Mouse (Mus musculus) limb, embryonic 12.5 days (tissue): Measurements from ENCODE around the gene Zdhhc13. TPM values are rescaled to one million over a fixed set of nuclear protein-coding genes. Genes with fewer than 3 reads are reported as not detected.

ENCODE experiments used
- ATAC-seq: fragments of 200-750 bp; cut with Nextera tagmentation; 2 replicates; pipeline ENCODE4 v1.8.0; 2017; ENCODE audit warnings: low read depth, moderate TSS enrichment; ENCODE audit not compliant: insufficient number of reproducible peaks, insufficient read depth, low FRiP score, low TSS enrichment
- H3K27ac ChIP-seq: fragments of 300-500 bp; sonication (generic); 2 replicates; pipeline ENCODE4 v1.5.1; 2016; ENCODE audit warnings: mild to moderate bottlenecking, moderate library complexity
- H3K27me3 ChIP-seq: fragments of 300-500 bp; sonication (generic); 2 replicates; pipeline ENCODE4 v1.6.1; 2016; ENCODE audit warnings: mild to moderate bottlenecking, moderate library complexity
- H3K36me3 ChIP-seq: fragments of 300-500 bp; sonication (generic); 2 replicates; pipeline ENCODE4 v1.6.1; 2016; ENCODE audit warnings: mild to moderate bottlenecking, moderate library complexity
- H3K4me1 ChIP-seq: fragments of 300-500 bp; sonication (generic); replicated peaks from 2 replicates; pipeline ENCODE4 v1.6.1; 2016
- H3K4me2 ChIP-seq: fragments of 300-500 bp; sonication (generic); 2 replicates; pipeline ENCODE4 v1.6.1; 2016; ENCODE audit warnings: mild to moderate bottlenecking, moderate library complexity
- H3K4me3 ChIP-seq: fragments of 300-500 bp; sonication (generic); replicated peaks from 2 replicates; pipeline ENCODE4 v1.5.1; 2016; ENCODE audit warnings: mild to moderate bottlenecking
- H3K9ac ChIP-seq: fragments of 300-500 bp; sonication (generic); replicated peaks from 2 replicates; pipeline ENCODE4 v1.6.1; 2016; ENCODE audit warnings: mild to moderate bottlenecking, moderate library complexity
- H3K9me3 ChIP-seq: fragments of 300-500 bp; sonication (generic); 2 replicates; pipeline ENCODE4 v1.6.1; 2016; ENCODE audit warnings: mild to moderate bottlenecking, moderate library complexity
- WGBS: fragments of 180-500 bp; shearing (Covaris S2); methylation state at CpG from one replicate; pipeline ENCODE4 v1.1.7; 2016; 5-methylcytosine and 5-hydroxymethylcytosine counted together
- polyA plus RNA-seq: library from polyadenylated mRNA; unstranded; fragments of >200 nt; fragmentation: Nextera tagmentation; extraction: Ambion mirVana; gene quantifications from 2 replicates; pipeline ENCODE4 v1.2.1, GENCODE M21; 2016

Zdhhc13 gene
- polyA plus RNA-seq, 1 experiment from 2014 or later: 29.6 TPM

- H3K4me2 ChIP-seq: no peak overlapping the region
- no peak for ATAC-seq
- WGBS: 90% methylated on average over 6 of the region's 6 CpGs
- no peak overlapping the region for H3K4me3 ChIP-seq
- no peaks in the 10 kb centered on the region for H3K4me1 ChIP-seq
- H3K9me3 ChIP-seq: no peaks in the 10 kb centered on the region
- H3K9ac ChIP-seq: no peak overlapping the region
- H3K27me3 ChIP-seq: no peaks in the 10 kb centered on the region
- no peak overlapping the region for H3K27ac ChIP-seq
- H3K36me3 ChIP-seq: peaks cover 75% of the 10 kb centered on the region
Observed at GRCm38 (mm10) chr7:48825170-48825569, 36.4 kb downstream of the Zdhhc13 start.

- Histone ChIP-seq H3K4me2 (no peak overlapping the region), H3K4me1 (no peaks in the 10 kb centered on the region), H3K27ac (no peak overlapping the region), H3K9me3 (no peaks in the 10 kb centered on the region), H3K36me3 (peaks cover 37% of the 10 kb centered on the region), H3K4me3 (no peak overlapping the region), H3K9ac (no peak overlapping the region), H3K27me3 (no peaks in the 10 kb centered on the region)
- ATAC-seq: no peak
- 80% methylated on average over 5 of the region's 5 CpGs for WGBS
Observed at GRCm38 (mm10) chr7:48829177-48829910, 40.5 kb downstream of the Zdhhc13 start.

DNA sequence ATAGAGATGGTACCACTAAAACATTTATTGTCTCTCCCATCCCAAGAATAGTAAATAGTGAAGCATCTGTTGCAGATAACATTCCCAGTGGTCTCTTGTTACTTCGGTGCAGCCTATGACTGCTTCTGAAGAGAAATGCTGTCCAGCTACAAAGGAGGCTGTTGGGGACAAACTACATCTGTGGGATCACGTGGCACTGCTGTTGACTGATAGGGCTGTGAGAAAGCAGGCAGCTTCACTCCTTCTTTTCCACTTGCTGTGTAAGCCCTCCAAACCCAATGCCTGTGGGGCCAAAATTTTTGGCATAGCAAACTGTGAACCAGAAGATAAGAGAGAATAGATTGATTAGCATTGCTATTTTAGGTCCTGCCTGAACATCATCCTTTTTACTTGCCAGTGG, 41.6 kb downstream of the Zdhhc13 start:
- peaks cover 27% of the 10 kb centered on the region for H3K36me3 ChIP-seq
- 58% methylated on average over 2 of the region's 2 CpGs for WGBS
- no peaks in the 10 kb centered on the region for H3K9me3 ChIP-seq
- no peak for ATAC-seq
- H3K27ac ChIP-seq: no peak overlapping the region
- no peak overlapping the region for H3K9ac ChIP-seq
- no peaks in the 10 kb centered on the region for H3K27me3 ChIP-seq
- no peak overlapping the region for H3K4me3 ChIP-seq
- H3K4me1 ChIP-seq: no peaks in the 10 kb centered on the region
- no peak overlapping the region for H3K4me2 ChIP-seq

DNA sequence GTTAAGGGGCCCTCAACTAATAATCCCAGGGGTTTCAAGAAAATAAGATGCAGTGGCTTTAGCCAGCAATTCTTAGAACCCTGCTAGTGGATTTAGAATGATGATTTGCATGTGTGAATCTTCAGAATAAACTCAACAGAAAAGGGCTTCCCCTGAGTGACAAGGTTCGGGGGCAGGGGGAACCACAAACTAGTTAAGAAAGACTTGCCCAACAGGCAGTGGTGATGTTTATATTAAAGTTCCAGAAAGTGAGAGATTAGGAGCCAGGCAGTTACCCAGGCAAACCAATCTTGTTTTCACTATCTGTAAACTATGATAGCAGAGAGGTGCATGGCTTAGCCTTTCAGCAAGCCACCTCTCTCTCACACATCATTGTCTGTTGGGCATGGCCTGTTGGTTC, 43.9 kb downstream of the Zdhhc13 start:
- ATAC-seq: no peak
- WGBS: 84% methylated on average over 1 of the region's 1 CpGs
- no peaks in the 10 kb centered on the region for H3K27me3 ChIP-seq
- H3K4me1 ChIP-seq: no peaks in the 10 kb centered on the region
- H3K9me3 ChIP-seq: no peaks in the 10 kb centered on the region
- H3K36me3 ChIP-seq: peaks cover 6% of the 10 kb centered on the region
- H3K9ac ChIP-seq: no peak overlapping the region
- H3K27ac ChIP-seq: no peak overlapping the region
- no peak overlapping the region for H3K4me3 ChIP-seq
- H3K4me2 ChIP-seq: no peak overlapping the region

GRCm38 (mm10) chr7:48834371-48834970, 45.7 kb downstream of the Zdhhc13 start:
- Histone ChIP-seq H3K9me3 (no peaks in the 10 kb centered on the region), H3K4me1 (no peaks in the 10 kb centered on the region), H3K27ac (no peak overlapping the region), H3K4me3 (no peak overlapping the region), H3K36me3 (no peaks in the 10 kb centered on the region), H3K27me3 (no peaks in the 10 kb centered on the region), H3K9ac (no peak overlapping the region), H3K4me2 (no peak overlapping the region)
- ATAC-seq: no peak
- 63% methylated on average over 4 of the region's 4 CpGs for WGBS

DNA sequence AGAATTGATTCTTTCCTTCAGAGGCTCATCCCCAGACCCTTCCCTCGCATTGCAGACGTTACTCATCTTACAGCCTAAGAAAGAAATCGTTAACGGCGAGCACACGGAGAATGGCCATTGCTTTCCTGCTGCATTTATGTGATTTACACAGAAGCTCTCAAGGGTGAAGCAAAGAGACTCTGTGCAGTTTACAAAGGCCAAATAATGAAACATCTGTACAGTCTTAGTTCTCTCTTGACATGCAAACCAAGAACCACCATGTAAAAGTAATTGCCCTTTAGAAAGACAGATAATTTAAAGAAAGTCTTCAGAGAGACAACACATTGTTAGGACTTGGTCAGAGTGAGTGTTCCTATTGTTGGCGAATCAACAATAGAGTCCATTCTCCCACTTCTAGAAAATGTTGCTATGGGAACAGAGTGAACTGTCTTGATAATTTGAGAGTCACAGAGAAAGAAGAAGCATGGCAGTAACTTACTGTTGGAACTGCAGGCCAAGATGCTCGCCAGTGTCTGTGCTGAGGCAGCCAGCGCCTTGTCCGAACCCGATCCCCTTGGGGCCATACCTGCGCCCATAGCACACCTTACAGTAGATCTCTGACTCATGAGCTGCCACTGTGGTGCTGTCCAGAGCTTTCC, 46.3 kb downstream of the Zdhhc13 start:
- Histone ChIP-seq H3K4me2 (no peak overlapping the region), H3K9me3 (no peaks in the 10 kb centered on the region), H3K9ac (no peak overlapping the region), H3K27ac (no peak overlapping the region), H3K4me3 (no peak overlapping the region), H3K27me3 (no peaks in the 10 kb centered on the region), H3K36me3 (no peaks in the 10 kb centered on the region), H3K4me1 (no peaks in the 10 kb centered on the region)
- 84% methylated on average over 12 of the region's 12 CpGs for WGBS
- no peak for ATAC-seq

GRCm38 (mm10) chr7:48836949-48837348, 48.1 kb downstream of the Zdhhc13 start:
- Histone ChIP-seq H3K27ac (no peak overlapping the region), H3K4me1 (no peaks in the 10 kb centered on the region), H3K9me3 (no peaks in the 10 kb centered on the region), H3K9ac (no peak overlapping the region), H3K27me3 (no peaks in the 10 kb centered on the region), H3K4me3 (no peak overlapping the region), H3K36me3 (no peaks in the 10 kb centered on the region), H3K4me2 (no peak overlapping the region)
- ATAC-seq: no peak
- 74% methylated on average over 6 of the region's 6 CpGs for WGBS

DNA sequence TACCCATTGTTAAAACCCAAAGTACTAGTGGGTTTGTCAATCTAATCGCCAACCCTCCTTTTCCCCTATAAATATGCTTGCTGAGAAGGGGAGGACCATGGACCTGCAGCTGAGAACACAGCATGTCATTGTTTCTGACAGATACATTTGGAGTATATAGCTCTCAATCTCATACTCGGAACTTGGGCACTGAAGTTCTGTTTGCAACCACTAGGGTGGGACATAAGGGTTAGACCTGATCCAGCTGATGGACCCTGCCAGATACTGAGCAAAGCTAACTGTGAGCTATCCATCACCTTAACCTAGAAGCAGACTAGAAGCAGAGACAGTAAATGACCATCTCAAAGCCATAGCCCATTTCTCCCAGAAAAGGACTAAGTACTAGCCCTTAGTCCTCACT, 49.6 kb downstream of the Zdhhc13 start:
- Histone ChIP-seq H3K4me2 (no peak overlapping the region), H3K4me3 (no peak overlapping the region), H3K4me1 (no peaks in the 10 kb centered on the region), H3K27ac (no peak overlapping the region), H3K27me3 (no peaks in the 10 kb centered on the region), H3K9me3 (no peaks in the 10 kb centered on the region), H3K36me3 (no peaks in the 10 kb centered on the region), H3K9ac (no peak overlapping the region)
- 72% methylated on average over 2 of the region's 2 CpGs for WGBS
- no peak for ATAC-seq

DNA sequence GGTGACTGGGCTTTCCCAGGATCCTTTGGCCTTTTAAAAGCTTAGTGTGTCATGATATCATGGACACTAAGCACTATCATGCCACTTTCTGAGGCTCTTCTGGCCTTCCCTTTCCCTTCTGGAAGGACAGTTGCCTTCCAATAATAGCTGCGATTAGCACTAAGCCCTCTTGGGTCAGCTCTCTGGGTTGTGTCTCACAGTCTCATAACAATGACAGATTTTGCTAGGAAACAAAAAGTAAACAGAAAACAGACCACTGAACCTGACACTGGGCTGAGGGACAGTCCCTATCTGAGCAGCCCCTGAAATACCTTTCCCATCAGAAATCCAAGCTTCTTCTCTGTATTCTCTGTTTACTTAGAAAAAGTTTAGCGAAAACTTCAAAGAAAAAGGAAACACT, 51.7 kb downstream of the Zdhhc13 start:
- no peak for ATAC-seq
- H3K36me3 ChIP-seq: no peaks in the 10 kb centered on the region
- H3K27ac ChIP-seq: no peak overlapping the region
- H3K4me3 ChIP-seq: no peak overlapping the region
- no peak overlapping the region for H3K4me2 ChIP-seq
- H3K9me3 ChIP-seq: no peaks in the 10 kb centered on the region
- H3K9ac ChIP-seq: no peak overlapping the region
- peaks cover 8% of the 10 kb centered on the region; the same call in 1 of the 2 replicates for H3K4me1 ChIP-seq
- 66% methylated on average over 2 of the region's 2 CpGs for WGBS
- no peaks in the 10 kb centered on the region for H3K27me3 ChIP-seq

DNA sequence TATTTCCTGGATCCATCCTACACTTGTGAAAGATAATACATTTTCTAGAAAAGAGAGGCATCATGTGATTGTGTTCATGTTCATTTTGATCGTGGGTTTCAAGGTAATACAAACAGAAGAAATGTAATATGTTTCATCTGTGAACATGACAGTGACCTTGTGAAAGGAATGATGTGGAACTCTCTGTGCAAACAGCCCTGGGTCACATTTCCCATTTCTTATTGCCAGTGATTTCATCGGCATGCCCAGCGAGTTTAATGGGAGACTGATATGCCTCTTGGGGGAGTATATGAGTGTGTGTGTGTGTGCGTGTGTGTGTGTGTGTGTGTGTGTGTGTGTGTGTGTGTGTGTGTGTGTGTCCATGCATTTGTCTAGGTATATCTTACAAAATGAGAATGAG, 52.7 kb downstream of the Zdhhc13 start:
- Histone ChIP-seq H3K27me3 (no peaks in the 10 kb centered on the region), H3K9me3 (no peaks in the 10 kb centered on the region), H3K9ac (no peak overlapping the region), H3K36me3 (no peaks in the 10 kb centered on the region), H3K4me1 (peaks cover 10% of the 10 kb centered on the region; the same call in 1 of the 2 replicates), H3K27ac (no peak overlapping the region), H3K4me3 (no peak overlapping the region), H3K4me2 (no peak overlapping the region)
- 71% methylated on average over 4 of the region's 4 CpGs for WGBS
- no peak for ATAC-seq

- H3K9me3 ChIP-seq: no peaks in the 10 kb centered on the region
- H3K4me2 ChIP-seq: no peak overlapping the region
- no peak for ATAC-seq
- no peak overlapping the region for H3K4me3 ChIP-seq
- no peak overlapping the region for H3K9ac ChIP-seq
- H3K4me1 ChIP-seq: peaks cover 10% of the 10 kb centered on the region; the same call in 1 of the 2 replicates
- H3K36me3 ChIP-seq: no peaks in the 10 kb centered on the region
- H3K27me3 ChIP-seq: no peaks in the 10 kb centered on the region
- 89% methylated on average over 3 of the region's 3 CpGs for WGBS
- H3K27ac ChIP-seq: no peak overlapping the region
Observed at GRCm38 (mm10) chr7:48842353-48842752, 53.5 kb downstream of the Zdhhc13 start.
